Mouse (Mus musculus) mature B cell (primary cell): Measurements from ENCODE around the gene Runx1.

Experiments
- in situ Hi-C: fragments of 300-500 bp; cut with MboI; formaldehyde crosslinking; loops from 2 replicates; pipeline ENCODE4 v1.14.3; 2019

Gene Runx1

GRCm38 (mm10) chr16:92698612-92698998 lies 127.3 kb downstream of the Runx1 start:
- in situ Hi-C loops: loop anchor here (10.0 kb wide), 1 partner anchor 596 kb away; no protein-coding TSS in a partner anchor

GRCm38 (mm10) chr16:92697737-92698611 lies 128.0 kb downstream of the Runx1 start:
- in situ Hi-C loops: loop anchor here (10.0 kb wide), 1 partner anchor 597 kb away; no protein-coding TSS in a partner anchor

- in situ Hi-C loops: loop anchor here (10.0 kb wide), 1 partner anchor 598 kb away; no protein-coding TSS in a partner anchor
Observed at GRCm38 (mm10) chr16:92697227-92697736, 128.7 kb downstream of the Runx1 start.

- in situ Hi-C loops: loop anchor here (10.0 kb wide), 1 partner anchor 598 kb away; no protein-coding TSS in a partner anchor
Observed at GRCm38 (mm10) chr16:92696411-92697015, 129.4 kb downstream of the Runx1 start.

- in situ Hi-C loops: loop anchor here (10.0 kb wide), 1 partner anchor 599 kb away; no protein-coding TSS in a partner anchor
Observed at GRCm38 (mm10) chr16:92695981-92696380, 130.0 kb downstream of the Runx1 start.

- in situ Hi-C loops: loop anchor here (10.0 kb wide), 1 partner anchor 599 kb away; no protein-coding TSS in a partner anchor
Observed at GRCm38 (mm10) chr16:92695200-92695921, 130.6 kb downstream of the Runx1 start.

GRCm38 (mm10) chr16:92694496-92695106 lies 131.3 kb downstream of the Runx1 start:
- in situ Hi-C loops: loop anchor here (10.0 kb wide), 1 partner anchor 600 kb away; no protein-coding TSS in a partner anchor

GRCm38 (mm10) chr16:92690759-92691158 lies 135.2 kb downstream of the Runx1 start:
- in situ Hi-C loops: loop anchor here (10.0 kb wide), 1 partner anchor 604 kb away; no protein-coding TSS in a partner anchor

- in situ Hi-C loops: no loop called here
Observed at GRCm38 (mm10) chr16:92688941-92689340, 137.0 kb downstream of the Runx1 start.

- in situ Hi-C loops: no loop called here
Observed at GRCm38 (mm10) chr16:92686978-92687377, 139.0 kb downstream of the Runx1 start.

GRCm38 (mm10) chr16:92685766-92686315 lies 140.1 kb downstream of the Runx1 start:
- in situ Hi-C loops: no loop called here

- in situ Hi-C loops: no loop called here
Observed at GRCm38 (mm10) chr16:92684423-92685211, 141.3 kb downstream of the Runx1 start.

- in situ Hi-C loops: no loop called here
Observed at GRCm38 (mm10) chr16:92676630-92677029, 149.3 kb downstream of the Runx1 start.

- in situ Hi-C loops: no loop called here
Observed at GRCm38 (mm10) chr16:92675677-92676076, 150.3 kb downstream of the Runx1 start.

GRCm38 (mm10) chr16:92674916-92675450 lies 151.0 kb downstream of the Runx1 start:
- in situ Hi-C loops: no loop called here

GRCm38 (mm10) chr16:92674121-92674816 lies 151.7 kb downstream of the Runx1 start:
- in situ Hi-C loops: no loop called here

- in situ Hi-C loops: no loop called here
Observed at GRCm38 (mm10) chr16:92668807-92669206, 157.1 kb downstream of the Runx1 start.

GRCm38 (mm10) chr16:92661757-92662156 lies 164.2 kb downstream of the Runx1 start:
- in situ Hi-C loops: no loop called here

GRCm38 (mm10) chr16:92656750-92657149 lies 169.2 kb downstream of the Runx1 start:
- in situ Hi-C loops: no loop called here
